Mouse (Mus musculus) forebrain, embryonic 11.5 days (tissue): Measurements from ENCODE around the gene Efcab12. TPM values are rescaled to one million over a fixed set of nuclear protein-coding genes. Genes with fewer than 3 reads are reported as not detected.
A peak's percentile ranks its signal among the peaks of the same experiment; 100 is the strongest.

ENCODE experiments used
- ATAC-seq: fragments of 200-750 bp; cut with Nextera tagmentation; replicated peaks from 2 replicates; pipeline ENCODE4 v1.8.0; 2017; ENCODE audit warnings: moderate TSS enrichment; ENCODE audit not compliant: low FRiP score
- DNase-seq: peaks from one replicate; pipeline ENCODE4 v3.0.0-alpha.2; 2017; ENCODE audit warnings: low spot score
- H3K27ac ChIP-seq: fragments of 300-500 bp; sonication (generic); 2 replicates; pipeline ENCODE4 v1.5.1; 2014; ENCODE audit warnings: low read depth, low read length
- H3K27me3 ChIP-seq: fragments of 300-500 bp; sonication (generic); 2 replicates; pipeline ENCODE4 v1.6.1; 2014; ENCODE audit warnings: mild to moderate bottlenecking, low read length, mixed read lengths; ENCODE audit not compliant: control insufficient read depth, insufficient read depth
- H3K36me3 ChIP-seq: fragments of 300-500 bp; sonication (generic); 2 replicates; pipeline ENCODE4 v1.6.1; 2014; ENCODE audit warnings: mild to moderate bottlenecking, low read length, moderate library complexity, mixed read lengths; ENCODE audit not compliant: control insufficient read depth, insufficient read depth
- H3K4me1 ChIP-seq: fragments of 300-500 bp; sonication (generic); replicated peaks from 2 replicates; pipeline ENCODE4 v1.6.1; 2014; ENCODE audit warnings: low read length, mixed read lengths; ENCODE audit not compliant: control insufficient read depth, insufficient read depth
- H3K4me2 ChIP-seq: fragments of 300-500 bp; sonication (generic); 2 replicates; pipeline ENCODE4 v1.6.1; 2014; ENCODE audit warnings: low read depth, mild to moderate bottlenecking, low read length, moderate library complexity, mixed read lengths; ENCODE audit not compliant: severe bottlenecking
- H3K4me3 ChIP-seq: fragments of 300-500 bp; sonication (generic); 2 replicates; pipeline ENCODE4 v1.5.1; 2014; ENCODE audit warnings: low read depth, low read length
- H3K9ac ChIP-seq: fragments of 300-500 bp; sonication (generic); 2 replicates; pipeline ENCODE4 v1.6.1; 2014; ENCODE audit warnings: low read length
- H3K9me3 ChIP-seq: fragments of 300-500 bp; sonication (generic); 2 replicates; pipeline ENCODE4 v1.6.1; 2016; ENCODE audit warnings: low read length, mixed read lengths; ENCODE audit not compliant: control insufficient read depth
- WGBS: fragments of 180-500 bp; shearing (Covaris S2); extraction: QIAGEN DNeasy Blood & Tissue Kit; methylation state at CpG from one replicate; pipeline ENCODE4 v1.1.7; 2014; 5-methylcytosine and 5-hydroxymethylcytosine counted together
- polyA plus RNA-seq: library from polyadenylated mRNA; unstranded; fragments of >200 nt; fragmentation: Nextera tagmentation; extraction: Ambion mirVana; gene quantifications from 2 replicates; pipeline ENCODE4 v1.2.1, GENCODE M21; 2014

The Efcab12 gene
- polyA plus RNA-seq, 1 experiment from 2014 or later = 2.1 TPM

DNA sequence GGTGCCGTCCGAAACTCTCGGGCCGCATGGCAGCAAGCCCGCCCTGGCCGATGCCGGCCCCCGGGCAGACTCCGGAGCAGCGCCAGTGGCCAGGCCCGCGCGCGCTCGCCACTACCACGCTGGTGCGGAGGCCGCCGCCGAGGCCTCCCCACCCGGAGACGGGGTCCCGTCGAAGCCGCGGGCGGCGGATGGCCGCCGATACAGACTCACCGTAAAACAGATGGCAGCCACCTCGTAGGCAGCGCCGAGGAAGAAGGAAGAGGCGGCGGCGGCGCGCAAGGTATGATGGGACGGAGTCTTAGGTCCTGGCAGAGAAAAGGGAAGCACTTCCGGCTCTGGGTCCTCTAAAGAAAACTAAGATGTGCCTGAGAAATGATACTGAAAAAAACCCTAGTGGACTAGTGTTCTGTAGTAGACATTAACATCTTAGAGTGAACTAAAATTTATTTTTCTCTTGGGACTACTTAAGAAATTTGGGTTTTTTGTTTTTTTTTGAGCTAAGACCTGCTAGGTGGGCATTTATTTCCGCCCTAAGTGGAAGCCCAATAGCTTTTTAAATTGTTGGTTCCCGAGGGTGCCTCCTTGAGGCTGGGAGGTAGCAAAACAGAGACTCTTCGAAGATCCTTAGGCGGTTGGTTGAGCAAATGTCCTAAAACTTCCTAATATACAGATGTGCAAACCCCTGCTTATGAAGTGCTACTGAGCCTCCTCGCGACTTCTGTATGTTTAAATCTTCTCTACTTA lies 29.6 kb downstream of the Efcab12 start, which contains the start of gene Rpl32:
Rpl32 (minus strand) TSS at position 260 of the 744 bp plus-strand sequence.
- DNase-seq = peak; percentile 92
- H3K27me3 ChIP-seq = no peaks in the 10 kb centered on the region
- H3K9ac ChIP-seq = peak within 1 kb of the TSS; percentile 100
- peak within 1 kb of the TSS; percentile 91 for H3K27ac ChIP-seq
- no peaks in the 10 kb centered on the region for H3K9me3 ChIP-seq
- WGBS = under 1% methylated on average over 47 of the region's 47 CpGs
- H3K4me1 ChIP-seq = peaks cover 18% of the 10 kb centered on the region
- ATAC-seq = peak; percentile 83
- peak within 1 kb of the TSS; percentile 90 for H3K4me2 ChIP-seq
- peak within 1 kb of the TSS; percentile 98 for H3K4me3 ChIP-seq
- H3K36me3 ChIP-seq = peaks cover 9% of the 10 kb centered on the region

- peaks cover 9% of the 10 kb centered on the region for H3K36me3 ChIP-seq
- WGBS = under 1% methylated on average over 22 of the region's 22 CpGs
- no peak for DNase-seq
- no peaks in the 10 kb centered on the region for H3K9me3 ChIP-seq
- peak overlapping the region; percentile 98 for H3K4me3 ChIP-seq
- no peak for ATAC-seq
- H3K4me2 ChIP-seq = peak overlapping the region; percentile 90
- H3K4me1 ChIP-seq = peaks cover 18% of the 10 kb centered on the region
- H3K9ac ChIP-seq = peak overlapping the region; percentile 100
- peak overlapping the region; percentile 91 for H3K27ac ChIP-seq
- H3K27me3 ChIP-seq = no peaks in the 10 kb centered on the region
Measured at GRCm38 (mm10) chr6:115808196-115808487, 30.1 kb downstream of the Efcab12 start.

DNA sequence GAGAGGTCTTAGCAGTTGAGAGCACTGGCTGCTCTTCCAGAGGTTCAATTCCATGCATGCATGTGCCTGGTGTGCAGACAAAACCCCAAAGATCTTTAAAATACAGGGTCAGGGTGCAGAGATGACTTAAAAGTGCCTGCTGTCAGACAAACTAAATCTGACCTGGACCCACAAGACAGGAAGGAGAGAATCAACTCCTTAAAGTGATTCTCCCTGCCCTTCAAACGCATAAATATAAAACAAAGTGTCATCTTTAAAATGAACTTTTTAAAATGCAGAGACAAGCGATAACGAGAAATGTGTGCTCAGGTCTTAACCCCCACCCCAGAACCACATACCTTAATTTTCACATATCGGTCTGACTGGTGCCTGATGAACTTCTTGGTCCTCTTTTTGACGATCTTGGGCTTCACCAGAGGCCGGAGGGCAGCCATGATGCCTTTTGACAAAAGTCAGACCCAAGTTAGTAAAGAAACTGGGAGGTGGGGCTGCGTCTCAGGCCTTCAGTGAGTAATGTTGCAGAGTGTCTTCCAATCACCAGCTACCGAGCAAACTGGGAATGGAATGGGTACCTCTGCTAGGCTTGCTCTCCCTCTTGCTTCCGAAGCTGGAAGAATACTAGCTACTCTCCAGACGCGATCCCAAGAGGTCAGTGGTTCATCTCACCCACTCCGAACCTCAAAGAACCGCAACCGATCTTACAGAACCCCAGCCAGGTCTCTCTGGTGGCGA lies 30.6 kb downstream of the Efcab12 start:
- peak overlapping the region; percentile 90 for H3K4me2 ChIP-seq
- H3K9ac ChIP-seq = peak overlapping the region; percentile 100
- no peak for DNase-seq
- H3K4me1 ChIP-seq = peaks cover 18% of the 10 kb centered on the region
- no peak for ATAC-seq
- H3K27me3 ChIP-seq = no peaks in the 10 kb centered on the region
- no peaks in the 10 kb centered on the region for H3K9me3 ChIP-seq
- H3K4me3 ChIP-seq = peak overlapping the region; percentile 98
- peak overlapping the region; percentile 91 for H3K27ac ChIP-seq
- 5% methylated on average over 15 of the region's 15 CpGs for WGBS
- peaks cover 9% of the 10 kb centered on the region for H3K36me3 ChIP-seq

GRCm38 (mm10) chr6:115804432-115805192 lies 33.6 kb downstream of the Efcab12 start:
- no peak overlapping the region for H3K4me3 ChIP-seq
- no peaks in the 10 kb centered on the region for H3K9me3 ChIP-seq
- WGBS = 72% methylated on average over 10 of the region's 10 CpGs
- peaks cover 18% of the 10 kb centered on the region for H3K4me1 ChIP-seq
- no peak for ATAC-seq
- H3K27me3 ChIP-seq = no peaks in the 10 kb centered on the region
- no peak overlapping the region for H3K9ac ChIP-seq
- no peak for DNase-seq
- H3K27ac ChIP-seq = no peak overlapping the region
- no peak overlapping the region for H3K4me2 ChIP-seq
- peaks cover 17% of the 10 kb centered on the region for H3K36me3 ChIP-seq

- Histone ChIP-seq H3K4me2 (no peak overlapping the region), H3K9ac (no peak overlapping the region), H3K4me1 (peaks cover 18% of the 10 kb centered on the region), H3K36me3 (peaks cover 18% of the 10 kb centered on the region), H3K27ac (no peak overlapping the region), H3K9me3 (no peaks in the 10 kb centered on the region), H3K27me3 (no peaks in the 10 kb centered on the region), H3K4me3 (no peak overlapping the region)
- DNase-seq (peak; percentile 82), ATAC-seq (peak; percentile 37; the same call in 1 of the 2 replicates)
- 52% methylated on average over 16 of the region's 16 CpGs for WGBS
Measured at GRCm38 (mm10) chr6:115803541-115804382, 34.5 kb downstream of the Efcab12 start.

DNA sequence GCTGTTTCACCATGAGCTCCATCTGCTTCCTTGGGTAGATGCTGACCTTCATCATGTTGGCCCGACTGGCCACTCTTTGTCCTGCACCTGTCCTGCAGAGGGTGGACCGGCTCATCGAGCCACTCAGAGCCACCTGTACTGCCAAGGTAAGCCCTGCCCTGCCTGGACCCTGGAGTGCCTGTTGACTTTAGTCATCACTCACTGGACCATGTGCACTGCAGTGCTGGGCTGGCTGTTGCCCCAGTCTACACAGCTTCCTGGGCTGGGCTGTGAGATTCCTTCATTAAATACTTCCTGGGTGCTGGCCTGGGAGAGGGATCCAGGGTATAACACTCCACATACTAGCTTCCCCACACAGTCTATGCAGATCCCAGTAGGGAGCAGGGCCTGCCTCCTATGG lies 36.4 kb downstream of the Efcab12 start:
- 95% methylated on average over 3 of the region's 3 CpGs for WGBS
- ATAC-seq (no peak), DNase-seq (no peak)
- no peak overlapping the region for H3K9ac ChIP-seq
- H3K36me3 ChIP-seq = peaks cover 19% of the 10 kb centered on the region
- H3K4me1 ChIP-seq = peaks cover 11% of the 10 kb centered on the region
- H3K4me3 ChIP-seq = no peak overlapping the region
- H3K4me2 ChIP-seq = no peak overlapping the region
- H3K9me3 ChIP-seq = no peaks in the 10 kb centered on the region
- no peak overlapping the region for H3K27ac ChIP-seq
- no peaks in the 10 kb centered on the region for H3K27me3 ChIP-seq

GRCm38 (mm10) chr6:115792691-115793215 lies 45.5 kb downstream of the Efcab12 start:
- H3K4me3 ChIP-seq = no peak overlapping the region
- H3K27me3 ChIP-seq = no peaks in the 10 kb centered on the region
- H3K36me3 ChIP-seq = peaks cover 28% of the 10 kb centered on the region
- DNase-seq (no peak), ATAC-seq (no peak)
- no peak overlapping the region for H3K4me2 ChIP-seq
- 91% methylated on average over 21 of the region's 21 CpGs for WGBS
- no peaks in the 10 kb centered on the region for H3K4me1 ChIP-seq
- no peaks in the 10 kb centered on the region for H3K9me3 ChIP-seq
- H3K27ac ChIP-seq = no peak overlapping the region
- H3K9ac ChIP-seq = no peak overlapping the region
